9 mouse cellular contexts compared by ENCODE assay signal in the genomic region with DNA sequence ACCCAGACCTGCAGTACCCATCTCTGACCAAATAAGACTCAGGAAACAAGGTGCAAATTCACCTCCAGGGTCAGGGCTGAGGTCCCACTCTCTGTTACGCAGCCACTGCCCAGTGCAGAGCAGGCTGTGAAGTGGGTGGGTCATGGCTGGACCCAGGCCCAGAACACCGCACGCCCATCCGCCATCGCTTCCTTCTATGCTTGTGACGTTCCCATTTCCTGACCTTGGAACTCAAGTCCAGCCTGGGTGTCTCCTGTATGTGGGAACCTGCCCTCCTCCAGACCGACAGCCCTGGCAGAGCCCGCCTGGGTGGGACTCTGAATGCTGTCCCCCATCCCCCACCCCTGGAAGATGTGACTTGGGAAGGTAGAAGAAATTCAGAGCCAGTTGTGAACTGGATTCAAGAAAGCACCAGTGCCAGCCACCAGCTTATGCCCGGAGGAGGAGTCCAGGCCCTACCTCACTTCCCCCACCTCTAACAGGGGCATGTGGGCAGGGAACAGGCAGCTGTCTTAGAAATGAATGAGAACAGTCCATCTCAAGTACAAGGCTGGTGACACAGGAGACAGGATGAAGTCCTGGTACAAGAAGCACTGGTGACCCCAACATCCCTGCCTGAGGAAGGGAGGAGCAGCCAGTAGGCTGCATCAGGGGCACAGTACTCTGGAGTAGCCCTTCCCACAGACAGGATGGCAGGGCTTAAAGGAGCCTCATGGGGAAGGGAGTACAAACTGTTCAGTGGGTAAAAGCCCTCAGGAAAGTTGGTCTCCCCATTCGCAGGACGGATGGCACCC. TPM values are rescaled to one million over a fixed set of nuclear protein-coding genes. Genes with fewer than 3 reads are reported as not detected.
DNase-seq lines count a peak whose midpoint lies in the region; ATAC-seq lines count a peak whose summit lies in the region.
"Had no signal": no experiment of that assay in that cellular context is flagged by ENCODE, and none has a peak within 500 bp of the region (broad histone marks: within the 10 kb centered on the region; RNA-seq: fewer than 3 reads in every experiment).

No protein-coding gene starts in this region.

- intact Hi-C loops in heart, postnatal 25 days (cut with DNase I), result no loop called here

- H3K4me1 ChIP-seq in heart, embryonic 11.5 days (ENCODE audit: control insufficient read depth, insufficient read depth, low read length), result peaks cover 38% of the 10 kb centered on the region
- H3K4me1 ChIP-seq in limb, embryonic 13.5 days, result peaks cover 56% of the 10 kb centered on the region
- H3K4me1 ChIP-seq in neural tube, embryonic 13.5 days (replicated peaks), result peaks cover 80% of the 10 kb centered on the region

- H3K27ac ChIP-seq in heart, embryonic 11.5 days (ENCODE audit: low read depth, low read length), result no peak overlapping the region
- H3K27ac ChIP-seq in limb, embryonic 13.5 days, result 0 out of 2 replicates have a peak overlapping the region, but pooled peaks have one; percentile 48
- peak overlapping the region; percentile 71 for H3K27ac ChIP-seq in neural tube, embryonic 13.5 days (replicated peaks)

- H3K4me3 ChIP-seq in heart, embryonic 11.5 days (ENCODE audit: low read depth, low read length), result no peak overlapping the region
- no peak overlapping the region for H3K4me3 ChIP-seq in limb, embryonic 13.5 days
- H3K4me3 ChIP-seq in neural tube, embryonic 13.5 days, result no peak overlapping the region

- H3K9me3 ChIP-seq in heart, embryonic 11.5 days (replicated peaks; ENCODE audit: control insufficient read depth, low read length), result no peaks in the 10 kb centered on the region
- no peaks in the 10 kb centered on the region for H3K9me3 ChIP-seq in limb, embryonic 13.5 days
- H3K9me3 ChIP-seq in neural tube, embryonic 13.5 days, result no peaks in the 10 kb centered on the region

- WGBS in heart, embryonic 11.5 days (ENCODE audit: insufficient replicate concordance), result 82% methylated on average over 11 of the region's 11 CpGs
- WGBS in limb, embryonic 13.5 days, result 76% methylated on average over 11 of the region's 11 CpGs
- 47% methylated on average over 11 of the region's 11 CpGs for WGBS in neural tube, embryonic 13.5 days

- no peak overlapping the region for H3K9ac ChIP-seq in heart, embryonic 11.5 days (ENCODE audit: low read depth, low read length)
- H3K9ac ChIP-seq in limb, embryonic 13.5 days, result 0 out of 2 replicates have a peak overlapping the region, but pooled peaks have one; percentile 31
- peak overlapping the region; percentile 44; the same call in 1 of the 2 replicates for H3K9ac ChIP-seq in neural tube, embryonic 13.5 days

- ATAC-seq in heart, embryonic 11.5 days (replicated peaks; ENCODE audit: insufficient number of reproducible peaks, low FRiP score, low TSS enrichment), result no peak
- ATAC-seq in limb, embryonic 13.5 days (ENCODE audit: low FRiP score, low read depth), result no peak
- ATAC-seq in neural tube, embryonic 13.5 days (ENCODE audit: low read depth), result peak; percentile 34
- ATAC-seq in monocyte, adult 5-6 weeks (replicated peaks; ENCODE audit: insufficient number of reproducible peaks, low FRiP score, low TSS enrichment, poor library complexity, severe bottlenecking), result no peak
- ATAC-seq in granulocyte monocyte progenitor cell, adult 5-6 weeks (replicated peaks; ENCODE audit: poor library complexity, severe bottlenecking), result no peak
- ATAC-seq: CD4-positive, CD25-positive, alpha-beta regulatory T cell, adult 4 months had no signal

- no peaks in the 10 kb centered on the region for H3K36me3 ChIP-seq in heart, embryonic 11.5 days (ENCODE audit: control insufficient read depth, insufficient read depth, low read length)
- H3K36me3 ChIP-seq in limb, embryonic 13.5 days, result no peaks in the 10 kb centered on the region
- no peaks in the 10 kb centered on the region for H3K36me3 ChIP-seq in neural tube, embryonic 13.5 days

- DNase-seq in heart, adult 11 months, result peak; percentile 99
- peak; percentile 75 for DNase-seq in heart, postnatal 25 days (ENCODE audit: low spot score)
- no peak for DNase-seq in urinary bladder, postnatal 14 days (ENCODE audit: low spot score)

- H3K4me2 ChIP-seq in heart, embryonic 11.5 days, result no peak overlapping the region
- peak overlapping the region; percentile 16; the same call in 1 of the 2 replicates for H3K4me2 ChIP-seq in limb, embryonic 13.5 days (replicated peaks)
- 0 out of 2 replicates have a peak overlapping the region, but pooled peaks have one; percentile 19 for H3K4me2 ChIP-seq in neural tube, embryonic 13.5 days

- peaks cover 15% of the 10 kb centered on the region for H3K27me3 ChIP-seq in heart, embryonic 11.5 days (ENCODE audit: control insufficient read depth, insufficient read depth, low read length)
- H3K27me3 ChIP-seq in limb, embryonic 13.5 days, result no peaks in the 10 kb centered on the region
- peaks cover 77% of the 10 kb centered on the region for H3K27me3 ChIP-seq in neural tube, embryonic 13.5 days

RNA-seq across cellular contexts. Expression of a gene that starts 31.4 kb away (rescaled TPM):
- 4.4 and 4.9 TPM in 2 replicates for polyA plus RNA-seq in heart, embryonic 11.5 days (2014; fragmentation: Nextera tagmentation; extraction: Ambion mirVana)
- total RNA-seq in heart, postnatal 25 days (2021), result 10 to 100 TPM in 1 of 2 experiments, 1 to 10 TPM in 1; 4.9 to 10.8 TPM
- 39.1 and 40.7 TPM in 2 replicates for polyA plus RNA-seq in limb, embryonic 13.5 days (2015; fragmentation: Nextera tagmentation; extraction: Ambion mirVana)
- 42.3 and 44.9 TPM in 2 replicates for polyA plus RNA-seq in neural tube, embryonic 13.5 days (2015; fragmentation: Nextera tagmentation; extraction: Ambion mirVana)
- total RNA-seq in monocyte, adult 5-6 weeks (2017), result not detected in 3 replicates
- not detected in 2 replicates for total RNA-seq in granulocyte monocyte progenitor cell, adult 5-6 weeks (2014; fragmentation: Nextera tagmentation)
- total RNA-seq in granulocyte monocyte progenitor cell, adult 5-6 weeks (2017), result not detected in 2 replicates
- polyA plus RNA-seq: CD4-positive, CD25-positive, alpha-beta regulatory T cell, adult 4 months had no signal

RNA-seq across cellular contexts. Expression of a gene that starts 31.8 kb away (rescaled TPM):
- polyA plus RNA-seq in heart, embryonic 11.5 days (2014; fragmentation: Nextera tagmentation; extraction: Ambion mirVana), result 41.5 and 42.3 TPM in 2 replicates
- total RNA-seq in heart, postnatal 25 days (2021), result 10 to 100 TPM; 19.8 to 20.2 TPM
- 45.2 and 46.0 TPM in 2 replicates for polyA plus RNA-seq in limb, embryonic 13.5 days (2015; fragmentation: Nextera tagmentation; extraction: Ambion mirVana)
- polyA plus RNA-seq in neural tube, embryonic 13.5 days (2015; fragmentation: Nextera tagmentation; extraction: Ambion mirVana), result 24.7 and 27.6 TPM in 2 replicates
- 5.3 to 21.8 TPM (median 6.9 TPM) in 3 replicates for total RNA-seq in monocyte, adult 5-6 weeks (2017)
- 15.0 and 27.7 TPM in 2 replicates for total RNA-seq in granulocyte monocyte progenitor cell, adult 5-6 weeks (2014; fragmentation: Nextera tagmentation)
- 19.7 and 26.2 TPM in 2 replicates for total RNA-seq in granulocyte monocyte progenitor cell, adult 5-6 weeks (2017)

RNA-seq across cellular contexts. Expression of a gene that starts 32.1 kb away (rescaled TPM):
- 171 and 186 TPM in 2 replicates for polyA plus RNA-seq in heart, embryonic 11.5 days (2014; fragmentation: Nextera tagmentation; extraction: Ambion mirVana)
- 1 to 10 TPM; 2.4 TPM for total RNA-seq in heart, postnatal 25 days (2021)
- polyA plus RNA-seq in limb, embryonic 13.5 days (2015; fragmentation: Nextera tagmentation; extraction: Ambion mirVana), result 196 and 197 TPM in 2 replicates
- polyA plus RNA-seq in neural tube, embryonic 13.5 days (2015; fragmentation: Nextera tagmentation; extraction: Ambion mirVana), result 40.7 and 46.3 TPM in 2 replicates
- total RNA-seq in monocyte, adult 5-6 weeks (2017), result 24.9 to 30.8 TPM (median 27.7 TPM) in 3 replicates
- total RNA-seq in granulocyte monocyte progenitor cell, adult 5-6 weeks (2014; fragmentation: Nextera tagmentation), result 79.1 and 81.0 TPM in 2 replicates
- 186 and 201 TPM in 2 replicates for total RNA-seq in granulocyte monocyte progenitor cell, adult 5-6 weeks (2017)

RNA-seq across cellular contexts. Expression of a gene that starts 37.7 kb away (rescaled TPM):
- polyA plus RNA-seq in heart, embryonic 11.5 days (2014; fragmentation: Nextera tagmentation; extraction: Ambion mirVana), result 162 and 166 TPM in 2 replicates
- total RNA-seq in heart, postnatal 25 days (2021), result 10 to 100 TPM; 15.3 to 16.2 TPM
- polyA plus RNA-seq in limb, embryonic 13.5 days (2015; fragmentation: Nextera tagmentation; extraction: Ambion mirVana), result 252 and 254 TPM in 2 replicates
- 113 and 132 TPM in 2 replicates for polyA plus RNA-seq in neural tube, embryonic 13.5 days (2015; fragmentation: Nextera tagmentation; extraction: Ambion mirVana)
- 195 to 235 TPM (median 203 TPM) in 3 replicates for total RNA-seq in monocyte, adult 5-6 weeks (2017)
- total RNA-seq in granulocyte monocyte progenitor cell, adult 5-6 weeks (2014; fragmentation: Nextera tagmentation), result 154 and 174 TPM in 2 replicates
- total RNA-seq in granulocyte monocyte progenitor cell, adult 5-6 weeks (2017), result 251 and 253 TPM in 2 replicates
